Mouse (Mus musculus) forebrain, embryonic 12.5 days (tissue): ENCODE results near the gene Usp44. TPM values are rescaled to one million over a fixed set of nuclear protein-coding genes. Genes with fewer than 3 reads are reported as not detected.

Experiments used
- ATAC-seq: fragments of 200-750 bp; cut with Nextera tagmentation; 2 replicates; pipeline ENCODE4 v1.8.0; 2017; ENCODE audit warnings: moderate TSS enrichment; ENCODE audit not compliant: low FRiP score
- H3K27ac ChIP-seq: fragments of 300-500 bp; sonication (generic); 2 replicates; pipeline ENCODE4 v1.5.1; 2016; ENCODE audit warnings: mild to moderate bottlenecking
- H3K27me3 ChIP-seq: fragments of 300-500 bp; sonication (generic); 2 replicates; pipeline ENCODE4 v1.6.1; 2016; ENCODE audit warnings: mild to moderate bottlenecking
- H3K36me3 ChIP-seq: fragments of 300-500 bp; sonication (generic); replicated peaks from 2 replicates; pipeline ENCODE4 v1.6.1; 2016; ENCODE audit warnings: mild to moderate bottlenecking
- H3K4me1 ChIP-seq: fragments of 300-500 bp; sonication (generic); 2 replicates; pipeline ENCODE4 v1.6.1; 2016
- H3K4me2 ChIP-seq: fragments of 300-500 bp; sonication (generic); 2 replicates; pipeline ENCODE4 v1.6.1; 2016; ENCODE audit warnings: mild to moderate bottlenecking, moderate library complexity
- H3K4me3 ChIP-seq: fragments of 300-500 bp; sonication (generic); replicated peaks from 2 replicates; pipeline ENCODE4 v1.5.1; 2016; ENCODE audit warnings: mild to moderate bottlenecking
- H3K9ac ChIP-seq: fragments of 300-500 bp; sonication (generic); 2 replicates; pipeline ENCODE4 v1.6.1; 2016; ENCODE audit warnings: mild to moderate bottlenecking
- H3K9me3 ChIP-seq: fragments of 300-500 bp; sonication (generic); 2 replicates; pipeline ENCODE4 v1.6.1; 2016
- WGBS: fragments of 180-500 bp; shearing (Covaris S2); methylation state at CpG from one replicate; pipeline ENCODE4 v1.1.7; 2016; 5-methylcytosine and 5-hydroxymethylcytosine counted together
- polyA plus RNA-seq: library from polyadenylated mRNA; unstranded; fragments of >200 nt; fragmentation: Nextera tagmentation; extraction: Ambion mirVana; gene quantifications from 2 replicates; pipeline ENCODE4 v1.2.1, GENCODE M21; 2016

The Usp44 gene
- polyA plus RNA-seq, 1 experiment from 2014 or later: 7.7 TPM

GRCm38 (mm10) chr10:93897043-93897646 is 65.8 kb downstream of the Usp44 start, which contains the start of gene Metap2:
Gene Metap2, minus strand, starts transcription at chr10:93897093.
- Histone ChIP-seq H3K4me1 (no peaks in the 10 kb centered on the region), H3K9ac (no peak within 1 kb of the TSS), H3K4me2 (no peak within 1 kb of the TSS), H3K27ac (no peak within 1 kb of the TSS), H3K36me3 (no peaks in the 10 kb centered on the region), H3K4me3 (no peak within 1 kb of the TSS), H3K9me3 (no peaks in the 10 kb centered on the region), H3K27me3 (no peaks in the 10 kb centered on the region)
- WGBS: 66% methylated on average over 7 of the region's 7 CpGs
- no peak for ATAC-seq

DNA sequence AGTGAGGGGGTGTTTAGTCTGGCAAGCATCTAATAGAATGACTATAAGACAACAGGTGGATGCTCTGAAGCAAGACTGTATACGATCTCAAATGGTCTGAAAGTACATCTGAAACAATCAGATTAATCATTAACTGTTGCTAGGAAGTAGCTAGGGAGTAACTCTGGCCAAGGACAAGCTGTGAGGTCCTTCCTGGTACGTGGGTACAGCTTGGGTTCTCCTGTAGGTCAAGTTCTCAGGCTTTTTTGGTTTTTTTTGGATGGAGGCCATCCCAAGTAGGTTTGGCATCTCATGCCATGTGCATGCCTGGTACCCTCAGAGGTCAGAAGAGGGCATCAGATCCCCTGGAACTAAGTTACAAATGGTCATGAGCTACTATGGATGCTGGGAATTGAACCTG is 67.9 kb downstream of the Usp44 start:
- Histone ChIP-seq H3K4me1 (no peaks in the 10 kb centered on the region), H3K9ac (no peak overlapping the region), H3K36me3 (no peaks in the 10 kb centered on the region), H3K27me3 (no peaks in the 10 kb centered on the region), H3K9me3 (no peaks in the 10 kb centered on the region), H3K4me3 (no peak overlapping the region), H3K4me2 (no peak overlapping the region), H3K27ac (no peak overlapping the region)
- 64% methylated on average over 2 of the region's 2 CpGs for WGBS
- ATAC-seq: no peak

- Histone ChIP-seq H3K4me3 (no peak overlapping the region), H3K27ac (no peak overlapping the region), H3K9me3 (no peaks in the 10 kb centered on the region), H3K36me3 (no peaks in the 10 kb centered on the region), H3K4me1 (no peaks in the 10 kb centered on the region), H3K9ac (no peak overlapping the region), H3K4me2 (no peak overlapping the region), H3K27me3 (no peaks in the 10 kb centered on the region)
- ATAC-seq: no peak
- WGBS: 91% methylated on average over 11 of the region's 11 CpGs
These were observed 68.6 kb downstream of the Usp44 start for GRCm38 (mm10) chr10:93899907-93900306.

GRCm38 (mm10) chr10:93907376-93907775 is 76.0 kb downstream of the Usp44 start:
- 68% methylated on average over 10 of the region's 10 CpGs for WGBS

More at GRCm38 (mm10) chr10:93907376-93907775, 76.0 kb downstream of the Usp44 start:
- H3K27me3 ChIP-seq: no peaks in the 10 kb centered on the region
- H3K9me3 ChIP-seq: no peaks in the 10 kb centered on the region
- H3K4me1 ChIP-seq: no peaks in the 10 kb centered on the region
- ATAC-seq: no peak
- no peak overlapping the region for H3K9ac ChIP-seq
- no peak overlapping the region for H3K4me2 ChIP-seq
- H3K27ac ChIP-seq: no peak overlapping the region
- H3K36me3 ChIP-seq: no peaks in the 10 kb centered on the region
- H3K4me3 ChIP-seq: no peak overlapping the region

Other genes starting within 250 kb of the Usp44 start
- 155 and 156 TPM in 2 replicates for gene Snrpf, start 241.8 kb upstream of the Usp44 start, polyA plus RNA-seq
- gene Ntn4, start 190.9 kb upstream of the Usp44 start, polyA plus RNA-seq: 3.5 and 3.7 TPM in 2 replicates
- gene Metap2, start 65.5 kb downstream of the Usp44 start, polyA plus RNA-seq: 200 and 213 TPM in 2 replicates
- 53.3 and 60.3 TPM in 2 replicates for gene Vezt, start 204.3 kb downstream of the Usp44 start, polyA plus RNA-seq
- 3.2 and 3.3 TPM in 2 replicates for gene Fgd6, start 204.4 kb downstream of the Usp44 start, polyA plus RNA-seq